Mouse (Mus musculus) heart, postnatal 0 days (tissue): ENCODE results near the gene Lrig1. TPM values are rescaled to one million over a fixed set of nuclear protein-coding genes. Genes with fewer than 3 reads are reported as not detected.

ENCODE experiments used
- ATAC-seq: fragments of 200-750 bp; cut with Nextera tagmentation; 2 replicates; pipeline ENCODE4 v1.8.0; 2017; ENCODE audit warnings: low read depth, moderate number of reproducible peaks, moderate library complexity; ENCODE audit not compliant: insufficient read depth
- DNase-seq: peaks from one replicate; pipeline ENCODE4 v3.0.0-alpha.2; 2016; ENCODE audit warnings: low spot score
- H3K27ac ChIP-seq: fragments of 300-500 bp; sonication (generic); 2 replicates; pipeline ENCODE4 v1.5.1; 2014; ENCODE audit warnings: low read depth, mild to moderate bottlenecking
- H3K27me3 ChIP-seq: fragments of 300-500 bp; sonication (generic); 2 replicates; pipeline ENCODE4 v1.6.1; 2014; ENCODE audit warnings: low read length, mixed read lengths; ENCODE audit not compliant: control insufficient read depth, insufficient read depth
- H3K36me3 ChIP-seq: fragments of 300-500 bp; sonication (generic); replicated peaks from 2 replicates; pipeline ENCODE4 v1.6.1; 2014; ENCODE audit warnings: low read length, mixed read lengths; ENCODE audit not compliant: control insufficient read depth, insufficient read depth
- H3K4me1 ChIP-seq: fragments of 300-500 bp; sonication (generic); 2 replicates; pipeline ENCODE4 v1.6.1; 2014; ENCODE audit warnings: antibody characterized with exemption; ENCODE audit not compliant: control insufficient read depth, insufficient read depth
- H3K4me2 ChIP-seq: fragments of 300-500 bp; sonication (generic); 2 replicates; pipeline ENCODE4 v1.6.1; 2014; ENCODE audit warnings: low read depth, mild to moderate bottlenecking, low read length, moderate library complexity
- H3K4me3 ChIP-seq: fragments of 300-500 bp; sonication (generic); 2 replicates; pipeline ENCODE4 v1.5.1; 2014; ENCODE audit warnings: low read depth, low read length
- H3K9ac ChIP-seq: fragments of 300-500 bp; sonication (generic); replicated peaks from 2 replicates; pipeline ENCODE4 v1.6.1; 2014; ENCODE audit warnings: low read depth, low read length, mixed read lengths
- H3K9me3 ChIP-seq: fragments of 300-500 bp; sonication (generic); replicated peaks from 2 replicates; pipeline ENCODE4 v1.6.1; 2016; ENCODE audit warnings: low read length; ENCODE audit not compliant: control insufficient read depth
- CTCF ChIP-seq: IDR thresholded peaks from 2 replicates; pipeline ENCODE4 v1.5.1; 2016; ENCODE audit warnings: antibody characterized with exemption, control low read depth, low read depth
- EP300 ChIP-seq: IDR thresholded peaks from 2 replicates; pipeline ENCODE4 v1.6.1; 2016; ENCODE audit warnings: antibody characterized with exemption, low read depth
- WGBS: fragments of 180-500 bp; shearing (Covaris S2); extraction: QIAGEN DNeasy Blood & Tissue Kit; methylation state at CpG from one replicate; pipeline ENCODE4 v1.1.7; 2014; 5-methylcytosine and 5-hydroxymethylcytosine counted together
- polyA plus RNA-seq: library from polyadenylated mRNA; unstranded; fragments of >200 nt; fragmentation: Nextera tagmentation; extraction: Ambion mirVana; gene quantifications from 2 replicates; pipeline ENCODE4 v1.2.1, GENCODE M21; 2015
- total RNA-seq: library from RNA; depleted of rRNA; stranded (reverse); fragments of >200 nt; gene quantifications from 2 replicates; pipeline ENCODE4 v1.2.3, GENCODE M21; 2014; ENCODE audit warnings: low replicate concordance

Lrig1 gene
- total and polyA plus RNA-seq, 2 experiments from 2014 or later, result 7.1 to 54.3 TPM

- ATAC-seq (no peak), DNase-seq (no peak)
- Histone ChIP-seq H3K27me3 (no peaks in the 10 kb centered on the region), H3K4me3 (no peak overlapping the region), H3K4me1 (0 out of 2 replicates have a peak, but pooled peaks cover 10% of the 10 kb centered on the region), H3K9me3 (no peaks in the 10 kb centered on the region), H3K27ac (no peak overlapping the region), H3K9ac (no peak overlapping the region), H3K4me2 (no peak overlapping the region), H3K36me3 (peaks cover 64% of the 10 kb centered on the region)
- TF ChIP-seq EP300 (no peak), CTCF (no peak)
- WGBS, result 84% methylated on average over 2 of the region's 2 CpGs
Observed at GRCm38 (mm10) chr6:94604546-94604945, 95.4 kb downstream of the Lrig1 start.

DNA sequence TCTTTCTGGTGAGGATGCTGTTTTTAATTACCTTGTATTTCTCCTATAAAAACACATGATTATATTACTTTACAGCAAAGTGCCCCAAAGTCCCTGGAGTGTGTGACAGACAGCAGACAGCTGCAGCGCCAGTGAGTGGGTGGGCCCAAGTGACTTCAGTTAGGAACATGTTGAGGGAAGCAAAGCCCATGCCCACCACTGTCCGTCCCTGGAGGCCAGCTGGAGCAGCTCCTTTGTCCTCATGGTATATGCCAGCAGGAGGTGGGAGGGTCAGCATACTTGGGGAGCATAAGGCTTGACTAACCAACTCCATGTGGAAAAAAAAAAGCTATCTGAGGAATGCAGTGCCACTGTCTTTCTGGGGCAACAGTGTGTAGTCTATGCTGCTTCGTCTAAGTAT lies 95.9 kb downstream of the Lrig1 start:
- H3K4me1 ChIP-seq, result peaks cover 10% of the 10 kb centered on the region; the same call in 1 of the 2 replicates
- no peak overlapping the region for H3K4me3 ChIP-seq
- no peak overlapping the region for H3K4me2 ChIP-seq
- H3K27me3 ChIP-seq, result no peaks in the 10 kb centered on the region
- no peak for ATAC-seq
- H3K9me3 ChIP-seq, result no peaks in the 10 kb centered on the region
- H3K27ac ChIP-seq, result no peak overlapping the region
- DNase-seq, result no peak
- WGBS, result 70% methylated on average over 3 of the region's 3 CpGs
- H3K9ac ChIP-seq, result no peak overlapping the region
- TF ChIP-seq CTCF, result no peak
- peaks cover 59% of the 10 kb centered on the region for H3K36me3 ChIP-seq

DNA sequence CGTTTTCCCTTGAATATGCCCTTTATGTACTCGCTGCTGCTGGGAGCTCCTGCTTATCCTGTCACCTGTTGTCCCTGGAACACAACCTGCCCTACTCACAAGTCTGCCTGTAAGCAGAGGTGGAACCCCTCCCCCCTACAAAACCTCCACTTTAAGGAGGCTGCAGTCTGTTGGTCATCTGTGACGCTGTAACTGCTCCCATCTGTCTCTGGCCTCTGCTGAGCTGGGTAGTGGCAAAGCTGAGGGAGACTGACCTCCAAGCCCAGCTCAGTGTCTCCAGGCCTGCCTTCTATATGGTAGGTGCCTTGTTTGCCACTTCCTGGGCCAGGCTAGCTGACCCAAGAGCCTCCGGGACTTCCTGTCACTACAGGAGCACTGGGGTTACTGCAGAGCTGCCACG lies 98.1 kb downstream of the Lrig1 start:
- no peaks in the 10 kb centered on the region for H3K27me3 ChIP-seq
- H3K9me3 ChIP-seq, result no peaks in the 10 kb centered on the region
- H3K27ac ChIP-seq, result no peak overlapping the region
- peaks cover 36% of the 10 kb centered on the region for H3K36me3 ChIP-seq
- no peak overlapping the region for H3K9ac ChIP-seq
- no peak for DNase-seq
- no peak overlapping the region for H3K4me2 ChIP-seq
- no peak overlapping the region for H3K4me3 ChIP-seq
- ATAC-seq, result no peak
- peaks cover 20% of the 10 kb centered on the region for H3K4me1 ChIP-seq
- TF ChIP-seq CTCF (no peak), EP300 (no peak)
- 75% methylated on average over 5 of the region's 5 CpGs for WGBS

- ATAC-seq (peak; percentile 69), DNase-seq (peak; percentile 33)
- 39% methylated on average over 5 of the region's 5 CpGs for WGBS
- Histone ChIP-seq H3K4me1 (peaks cover 25% of the 10 kb centered on the region), H3K27me3 (no peaks in the 10 kb centered on the region), H3K4me3 (no peak overlapping the region), H3K9me3 (no peaks in the 10 kb centered on the region), H3K36me3 (peaks cover 29% of the 10 kb centered on the region), H3K27ac (peak overlapping the region; percentile 17; the same call in 1 of the 2 replicates), H3K4me2 (no peak overlapping the region), H3K9ac (no peak overlapping the region)
- TF ChIP-seq EP300 (no peak), CTCF (peak; percentile 11; the same call in 1 of the 2 replicates)
Observed at GRCm38 (mm10) chr6:94601101-94601500, 98.9 kb downstream of the Lrig1 start.

- WGBS, result 67% methylated on average over 13 of the region's 13 CpGs
- TF ChIP-seq EP300 (no peak), CTCF (no peak)
- no peak overlapping the region for H3K9ac ChIP-seq
- ATAC-seq (no peak), DNase-seq (no peak)
- H3K4me3 ChIP-seq, result no peak overlapping the region
- H3K9me3 ChIP-seq, result no peaks in the 10 kb centered on the region
- no peak overlapping the region for H3K4me2 ChIP-seq
- no peaks in the 10 kb centered on the region for H3K27me3 ChIP-seq
- H3K27ac ChIP-seq, result no peak overlapping the region
- peaks cover 41% of the 10 kb centered on the region for H3K4me1 ChIP-seq
- peaks cover 10% of the 10 kb centered on the region for H3K36me3 ChIP-seq
Observed at GRCm38 (mm10) chr6:94599016-94599415, 100.9 kb downstream of the Lrig1 start.

GRCm38 (mm10) chr6:94598421-94598820 lies 101.5 kb downstream of the Lrig1 start:
- 52% methylated on average over 12 of the region's 12 CpGs for WGBS
- DNase-seq, result no peak
- no peak overlapping the region for H3K27ac ChIP-seq
- no peaks in the 10 kb centered on the region for H3K9me3 ChIP-seq
- H3K4me3 ChIP-seq, result no peak overlapping the region
- H3K4me1 ChIP-seq, result peaks cover 42% of the 10 kb centered on the region
- peaks cover 4% of the 10 kb centered on the region; the same call in 1 of the 2 replicates for H3K36me3 ChIP-seq
- TF ChIP-seq EP300 (no peak), CTCF (no peak)
- H3K4me2 ChIP-seq, result no peak overlapping the region
- no peak overlapping the region for H3K9ac ChIP-seq
- no peak for ATAC-seq
- no peaks in the 10 kb centered on the region for H3K27me3 ChIP-seq
